Mouse (Mus musculus): ENCODE results near the gene Scmh1.

Gene Scmh1

DNA sequence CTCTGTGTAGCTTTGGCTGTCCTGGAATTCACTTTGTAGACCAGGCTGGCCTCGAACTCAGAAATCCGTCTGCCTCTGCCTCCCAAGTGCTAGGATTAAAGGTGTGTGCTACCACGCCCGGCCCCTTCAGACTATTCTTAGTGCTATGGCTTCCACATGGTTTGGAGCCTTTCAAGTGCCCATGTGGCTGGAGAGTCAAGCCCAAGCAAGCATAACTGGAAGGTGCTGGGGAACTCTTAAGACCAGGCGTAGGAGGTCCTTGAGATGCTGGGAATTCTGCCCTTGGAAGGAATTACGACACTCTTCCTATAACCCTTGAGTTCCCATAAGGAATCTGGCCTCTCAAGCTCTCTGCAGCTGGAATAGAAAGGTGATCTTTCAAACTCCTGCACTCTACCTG lies 151.5 kb downstream of the Scmh1 start:
- DNase-seq (ENCODE audit: low spot score) = no peak

DNA sequence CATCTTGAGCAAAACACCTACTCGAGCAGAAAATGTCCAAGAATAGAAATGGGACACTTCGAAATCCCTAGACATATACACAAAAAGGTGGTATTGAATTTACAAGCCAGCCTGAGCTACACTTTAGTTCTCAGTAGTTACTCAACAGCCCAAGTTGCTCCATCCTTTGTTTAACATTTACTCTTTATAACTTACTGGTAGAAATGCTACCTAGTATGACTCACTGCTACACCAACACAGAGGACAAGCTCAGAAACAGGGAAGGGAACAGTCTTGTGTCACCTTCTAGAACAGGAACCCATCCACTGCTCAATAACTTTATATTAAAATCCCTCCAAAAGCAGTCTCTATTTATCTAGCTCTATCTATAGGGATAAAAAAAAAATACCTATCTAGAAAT lies 160.6 kb downstream of the Scmh1 start:
- no peak for DNase-seq (ENCODE audit: low spot score)

- DNase-seq (ENCODE audit: low spot score) = no peak
Observed at GRCm38 (mm10) chr4:120568005-120568404, 162.9 kb downstream of the Scmh1 start.

DNA sequence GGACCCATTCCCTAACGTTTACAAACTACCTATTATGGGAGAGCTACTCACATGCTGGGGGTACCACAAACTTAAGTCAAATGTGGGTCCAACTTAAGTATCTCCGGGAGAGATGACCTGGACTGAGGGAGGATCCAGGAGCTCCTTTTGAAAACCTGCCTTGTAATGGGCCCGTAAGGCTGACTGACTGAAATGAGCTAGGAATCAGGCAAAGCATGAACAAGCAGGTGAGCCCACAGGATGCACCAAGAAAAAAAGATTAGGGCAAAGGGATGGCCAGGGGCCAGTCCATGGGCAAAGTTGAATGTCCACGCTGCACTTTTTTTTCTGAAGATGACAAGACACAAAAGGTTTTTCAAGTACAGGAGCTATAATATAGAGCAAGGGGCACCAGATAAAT lies 163.9 kb downstream of the Scmh1 start:
- peak; percentile 38 for DNase-seq (ENCODE audit: low spot score)

DNA sequence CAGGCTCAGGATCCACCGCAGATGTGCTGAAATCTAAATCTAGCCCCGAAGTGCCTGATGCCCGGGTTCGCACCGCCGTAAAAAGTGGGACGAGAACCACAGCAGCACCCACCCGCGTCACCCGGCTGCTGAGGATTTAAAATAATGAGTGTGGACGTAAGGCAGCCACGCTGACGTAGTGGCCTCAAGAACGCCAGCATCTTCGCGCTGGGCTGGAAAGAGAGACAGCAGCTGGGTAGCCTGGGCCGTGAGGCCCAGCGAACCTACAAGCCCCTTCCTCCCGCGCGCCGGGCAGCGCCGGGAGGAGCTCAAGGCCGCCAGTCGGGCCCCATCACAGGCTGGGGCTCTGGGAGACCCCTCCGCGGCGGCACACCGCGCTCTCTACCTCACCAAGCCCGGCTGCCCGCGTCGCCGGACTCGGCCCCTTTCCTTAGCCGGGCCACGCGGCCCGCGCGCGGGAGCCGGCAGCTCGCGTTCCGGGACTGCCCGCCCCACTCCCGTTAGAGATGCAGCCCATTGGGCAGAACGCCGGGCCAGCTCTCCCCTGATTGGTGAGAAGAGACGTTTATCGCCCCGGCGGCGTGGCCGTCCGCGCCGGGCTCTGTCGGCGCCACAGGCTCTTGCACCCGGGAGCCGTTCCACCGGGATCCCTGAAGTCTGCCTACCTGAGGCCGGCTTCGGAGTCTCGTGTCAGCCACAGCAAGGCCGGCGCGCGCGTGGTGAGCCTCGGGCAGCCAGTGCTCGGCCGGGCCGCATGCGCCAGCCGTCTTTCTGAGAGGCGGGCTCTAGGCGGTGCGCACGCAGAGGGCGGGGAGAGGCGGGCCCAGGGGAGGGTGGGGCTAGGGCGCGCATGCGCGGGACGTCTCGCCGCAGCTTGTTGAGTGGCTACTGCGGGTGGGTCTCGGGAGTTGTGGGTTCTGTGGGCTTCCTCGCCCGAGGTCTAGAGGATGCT lies 164.7 kb downstream of the Scmh1 start, which contains the start of gene Ctps:
Ctps (minus strand) TSS at position 791 of the 952 bp plus-strand sequence.
- DNase-seq (ENCODE audit: low spot score) = peak; percentile 90

- no peak for DNase-seq (ENCODE audit: low spot score)
Observed at GRCm38 (mm10) chr4:120570438-120571069, 165.5 kb downstream of the Scmh1 start.

- DNase-seq (ENCODE audit: low spot score) = no peak
Observed at GRCm38 (mm10) chr4:120571070-120571464, 166.0 kb downstream of the Scmh1 start.

- DNase-seq (ENCODE audit: low spot score) = no peak
Observed at GRCm38 (mm10) chr4:120571691-120572090, 166.6 kb downstream of the Scmh1 start.

Data from c-Kit-positive CD71-positive TER-119-positive erythroid progenitor cells, embryonic 14.5 days (primary cell).